Mouse (Mus musculus) gastrocnemius, postnatal 25 days (tissue): ENCODE results near the gene Gpnmb. TPM values are rescaled to one million over a fixed set of nuclear protein-coding genes. Genes with fewer than 3 reads are reported as not detected.

Source experiments
- DNase-seq: peaks from one replicate; pipeline ENCODE4 v3.0.0; 2022
- total RNA-seq, 2 experiments: library from RNA; stranded (reverse); gene quantifications; 1 replicate in 1 of 2; 2 replicates in 1 of 2; pipeline ENCODE4 v1.2.3; 2021

Gpnmb gene
- total RNA-seq, 2 experiments from 2014 or later: 0.87 to 0.96 TPM

- DNase-seq: peak; percentile 34
Observed at GRCm38 (mm10) chr6:49097596-49098110, 61.3 kb downstream of the Gpnmb start.

GRCm38 (mm10) chr6:49099086-49099485, 62.7 kb downstream of the Gpnmb start:
- no peak for DNase-seq

GRCm38 (mm10) chr6:49106746-49107500, 70.6 kb downstream of the Gpnmb start:
- no peak for DNase-seq

GRCm38 (mm10) chr6:49109196-49109595, 72.8 kb downstream of the Gpnmb start:
- no peak for DNase-seq

GRCm38 (mm10) chr6:49113895-49114294, 77.5 kb downstream of the Gpnmb start:
- DNase-seq: no peak

GRCm38 (mm10) chr6:49114457-49114856, 78.1 kb downstream of the Gpnmb start:
- DNase-seq: no peak

- DNase-seq: no peak
Observed at GRCm38 (mm10) chr6:49115550-49115949, 79.2 kb downstream of the Gpnmb start.

- DNase-seq: no peak
Observed at GRCm38 (mm10) chr6:49116241-49116640, 79.9 kb downstream of the Gpnmb start.

GRCm38 (mm10) chr6:49118446-49118845, 82.1 kb downstream of the Gpnmb start:
- no peak for DNase-seq

GRCm38 (mm10) chr6:49119462-49120135, 83.3 kb downstream of the Gpnmb start:
- no peak for DNase-seq

- DNase-seq: no peak
Observed at GRCm38 (mm10) chr6:49120370-49120769, 84.0 kb downstream of the Gpnmb start.

Other genes with a start within 250 kb of the Gpnmb start
- gene Tmem176a, start 195.6 kb upstream of the Gpnmb start, total RNA-seq: 1 to 10 TPM; 4.3 to 4.9 TPM
- gene Tmem176b, start 195.1 kb upstream of the Gpnmb start, total RNA-seq: 10 to 100 TPM; 11.4 to 15.2 TPM
- gene Aoc1, start 163.7 kb upstream of the Gpnmb start, total RNA-seq: not detected
- not detected for gene 1600015I10Rik, start 106.7 kb upstream of the Gpnmb start, total RNA-seq
- gene Doxl2, start 61.6 kb upstream of the Gpnmb start, total RNA-seq: not detected
- not detected for gene Svs1, start 49.7 kb upstream of the Gpnmb start, total RNA-seq
- 10 to 100 TPM; 41.5 to 44.0 TPM for gene Malsu1, start 37.2 kb downstream of the Gpnmb start, total RNA-seq
- gene Igf2bp3, start 178.4 kb downstream of the Gpnmb start, total RNA-seq: under 1 TPM; 0.15 to 0.29 TPM
- 10 to 100 TPM; 15.8 to 18.6 TPM for gene Tra2a, start 227.5 kb downstream of the Gpnmb start, total RNA-seq